Mouse (Mus musculus) MEL (cell line): Measurements from ENCODE around the gene Macf1.

Experiments used
- CHD2 ChIP-seq: IDR thresholded peaks from 2 replicates; pipeline ENCODE4 v1.6.1; 2011; ENCODE audit warnings: low read length, improper control_type of control experiment
- E2F4 ChIP-seq: IDR thresholded peaks from 2 replicates; pipeline ENCODE4 v1.6.1; 2011; ENCODE audit warnings: low read depth, low read length, improper control_type of control experiment, borderline replicate concordance
- JUND ChIP-seq: IDR thresholded peaks from 2 replicates; pipeline ENCODE4 v1.6.1; 2011; ENCODE audit warnings: low read depth, mild to moderate bottlenecking, improper control_type of control experiment, low read length
- KAT2A ChIP-seq: conservative IDR thresholded peaks from 2 replicates; pipeline ENCODE4 v1.6.1; 2012; ENCODE audit warnings: low read depth, low read length, improper control_type of control experiment, inconsistent platforms
- MYB ChIP-seq: IDR thresholded peaks from 2 replicates; pipeline ENCODE4 v1.6.1; 2011; ENCODE audit warnings: mild to moderate bottlenecking, low read depth, low read length, improper control_type of control experiment
- POLR2A ChIP-seq, 2 experiments: IDR thresholded peaks; 2 replicates each; pipeline ENCODE4 v1.6.1; 2011 to 2012; ENCODE audit warnings: low read length in 2 of 2, mild to moderate bottlenecking in 2 of 2, control low read depth in 1 of 2, improper control_type of control experiment in 1 of 2, low read depth in 1 of 2, moderate library complexity in 1 of 2; ENCODE audit not compliant: control insufficient read depth in 1 of 2, insufficient read depth in 1 of 2, poor library complexity in 1 of 2

GRCm38 (mm10) chr4:123417478-123417877 lies 266.7 kb downstream of the Macf1 start:
- TF ChIP-seq POLR2A (IDR thresholded peaks at IDR 0.05; ENCODE audit: control insufficient read depth in 1 of 2, insufficient read depth in 1 of 2, low read depth in 1 of 2, low read length in 2 of 2, poor library complexity in 1 of 2) (no peak), E2F4 (no peak), CHD2 (no peak), JUND (peak; percentile 94), KAT2A (no peak), MYB (no peak)
